Comparison of ENCODE assay signal across 8 mouse cellular contexts in the genomic region with DNA sequence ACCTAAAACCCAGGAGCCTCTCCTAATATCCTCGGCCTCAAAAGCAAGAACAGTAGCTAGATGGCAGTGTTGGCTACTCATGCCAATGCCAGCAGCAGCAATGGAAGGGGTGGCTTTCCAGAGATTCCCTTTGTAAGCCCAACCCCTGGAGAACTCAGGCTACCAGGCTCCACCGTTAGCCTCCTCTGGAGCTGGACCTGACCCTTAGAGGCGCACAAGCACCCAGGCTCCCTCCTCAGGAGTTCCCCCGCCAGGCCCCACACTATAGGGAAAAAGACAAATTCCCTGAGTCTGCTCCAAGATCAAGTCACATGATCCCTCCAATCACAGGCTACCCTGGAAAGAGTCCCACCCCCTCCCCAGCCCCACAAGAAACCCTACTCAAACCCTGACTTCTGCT. TPM values are rescaled to one million over a fixed set of nuclear protein-coding genes. Genes with fewer than 3 reads are reported as not detected.
DNase-seq lines count a peak whose midpoint lies in the region; ATAC-seq lines count a peak whose summit lies in the region.

No protein-coding gene starts in this region.

- DNase-seq in kidney, adult 18-20 months = no peak
- peak; percentile 66 for DNase-seq in embryo, embryonic 10 days (ENCODE audit: low spot score)
- peak; percentile 69 to 76 for DNase-seq in left cerebral cortex, postnatal 14 days (ENCODE audit: low spot score in 2 of 2)
- no peak for DNase-seq in B cell, adult 2 months
- no peak for DNase-seq in thymus, postnatal 25 days

- peaks cover 5% of the 10 kb centered on the region; the same call in 1 of the 2 replicates for H3K4me1 ChIP-seq in kidney, embryonic 15.5 days
- peaks cover 8% of the 10 kb centered on the region; the same call in 1 of the 2 replicates for H3K4me1 ChIP-seq in hindbrain, embryonic 12.5 days
- no peaks in the 10 kb centered on the region for H3K4me1 ChIP-seq in neural tube, embryonic 14.5 days (ENCODE audit: control insufficient read depth, insufficient read depth, low read length)

- WGBS in kidney, embryonic 15.5 days = 14% methylated on average over 4 of the region's 4 CpGs
- 22% methylated on average over 4 of the region's 4 CpGs for WGBS in hindbrain, embryonic 12.5 days
- WGBS in neural tube, embryonic 14.5 days = 16% methylated on average over 4 of the region's 4 CpGs

- H3K9ac ChIP-seq in kidney, embryonic 15.5 days = no peak overlapping the region
- no peak overlapping the region for H3K9ac ChIP-seq in hindbrain, embryonic 12.5 days
- H3K9ac ChIP-seq in neural tube, embryonic 14.5 days (replicated peaks; ENCODE audit: low read depth, low read length) = no peak overlapping the region

- ATAC-seq in kidney, embryonic 15.5 days (replicated peaks; ENCODE audit: low FRiP score) = peak; percentile 37; the same call in 1 of the 2 replicates
- no peak for ATAC-seq in hindbrain, embryonic 12.5 days (ENCODE audit: low FRiP score)
- ATAC-seq in neural tube, embryonic 14.5 days (ENCODE audit: low read depth) = peak; percentile 54

- H3K27me3 ChIP-seq in kidney, embryonic 15.5 days = no peaks in the 10 kb centered on the region; the same call in 1 of the 2 replicates
- H3K27me3 ChIP-seq in hindbrain, embryonic 12.5 days = no peaks in the 10 kb centered on the region
- H3K27me3 ChIP-seq in neural tube, embryonic 14.5 days (ENCODE audit: control insufficient read depth, insufficient read depth, low read length) = no peaks in the 10 kb centered on the region

- H3K4me3 ChIP-seq in kidney, embryonic 15.5 days (replicated peaks) = no peak overlapping the region
- H3K4me3 ChIP-seq in hindbrain, embryonic 12.5 days = no peak overlapping the region
- H3K4me3 ChIP-seq in neural tube, embryonic 14.5 days (ENCODE audit: low read depth, low read length) = no peak overlapping the region

- intact Hi-C loops in left cerebral cortex, postnatal 14 days (cut with DNase I) = loop anchor here (2.0 to 10.0 kb wide), 4 partner anchors 63 to 484 kb away; a partner anchor contains a TSS

- no peaks in the 10 kb centered on the region for H3K36me3 ChIP-seq in kidney, embryonic 15.5 days
- H3K36me3 ChIP-seq in hindbrain, embryonic 12.5 days = no peaks in the 10 kb centered on the region
- H3K36me3 ChIP-seq in neural tube, embryonic 14.5 days (ENCODE audit: control insufficient read depth, insufficient read depth, low read length) = no peaks in the 10 kb centered on the region

- no peak overlapping the region for H3K27ac ChIP-seq in kidney, embryonic 15.5 days
- H3K27ac ChIP-seq in hindbrain, embryonic 12.5 days = no peak overlapping the region
- no peak overlapping the region for H3K27ac ChIP-seq in neural tube, embryonic 14.5 days (ENCODE audit: low read depth, low read length)

- peak overlapping the region; percentile 40 for H3K4me2 ChIP-seq in kidney, embryonic 15.5 days
- H3K4me2 ChIP-seq in hindbrain, embryonic 12.5 days (replicated peaks) = peak overlapping the region; percentile 25; the same call in 1 of the 2 replicates
- H3K4me2 ChIP-seq in neural tube, embryonic 14.5 days (ENCODE audit: low read depth, low read length) = no peak overlapping the region

- no peaks in the 10 kb centered on the region for H3K9me3 ChIP-seq in kidney, embryonic 15.5 days (replicated peaks)
- no peaks in the 10 kb centered on the region for H3K9me3 ChIP-seq in hindbrain, embryonic 12.5 days (replicated peaks)
- no peaks in the 10 kb centered on the region for H3K9me3 ChIP-seq in neural tube, embryonic 14.5 days (ENCODE audit: control insufficient read depth, low read length)

RNA-seq across cellular contexts. Expression of a gene that starts 10.9 kb away (rescaled TPM):
- polyA plus RNA-seq in kidney, embryonic 15.5 days (2015; fragmentation: Nextera tagmentation; extraction: Ambion mirVana) = 0.25 and 0.26 TPM in 2 replicates
- polyA plus RNA-seq in hindbrain, embryonic 12.5 days (2016; fragmentation: Nextera tagmentation; extraction: Ambion mirVana) = 0.51 and 0.61 TPM in 2 replicates
- 1 to 10 TPM; 1.1 TPM for total RNA-seq in left cerebral cortex, postnatal 14 days (2021)
- polyA plus RNA-seq in neural tube, embryonic 14.5 days (2014; fragmentation: Nextera tagmentation; extraction: Ambion mirVana) = 0.32 and 1.1 TPM in 2 replicates

Comparison
In these comparisons a context has a peak if more than half of its experiments do, and no peak if none do; other contexts are left out.
1. DNase-seq: peak in embryo, embryonic 10 days (single experiment) and left cerebral cortex, postnatal 14 days (2 of 2); none in kidney, adult 18-20 months (single experiment), B cell, adult 2 months (0 of 2) and thymus, postnatal 25 days (single experiment).